Mouse (Mus musculus) stomach, postnatal 0 days (tissue): Measurements from ENCODE around the gene Gsg1l. TPM values are rescaled to one million over a fixed set of nuclear protein-coding genes. Genes with fewer than 3 reads are reported as not detected.

Experiments used
- ATAC-seq: fragments of 200-750 bp; cut with Nextera tagmentation; 2 replicates; pipeline ENCODE4 v1.8.0; 2017; ENCODE audit not compliant: low FRiP score, low TSS enrichment
- DNase-seq: peaks from one replicate; pipeline ENCODE4 v3.0.0-alpha.2; 2016; ENCODE audit warnings: low spot score
- H3K27ac ChIP-seq: fragments of 300-500 bp; sonication (generic); replicated peaks from 2 replicates; pipeline ENCODE4 v1.5.1; 2014; ENCODE audit warnings: mild to moderate bottlenecking, control low read depth
- H3K27me3 ChIP-seq: fragments of 300-500 bp; sonication (generic); 2 replicates; pipeline ENCODE4 v1.6.1; 2014; ENCODE audit warnings: low read length; ENCODE audit not compliant: control insufficient read depth, insufficient read depth
- H3K36me3 ChIP-seq: fragments of 300-500 bp; sonication (generic); 2 replicates; pipeline ENCODE4 v1.6.1; 2014; ENCODE audit warnings: low read length, mixed read lengths; ENCODE audit not compliant: control insufficient read depth, insufficient read depth
- H3K4me1 ChIP-seq: fragments of 300-500 bp; sonication (generic); replicated peaks from 2 replicates; pipeline ENCODE4 v1.6.1; 2014; ENCODE audit warnings: antibody characterized with exemption; ENCODE audit not compliant: control insufficient read depth, insufficient read depth
- H3K4me2 ChIP-seq: fragments of 300-500 bp; sonication (generic); replicated peaks from 2 replicates; pipeline ENCODE4 v1.6.1; 2014; ENCODE audit warnings: low read depth, mild to moderate bottlenecking, control low read depth, moderate library complexity
- H3K4me3 ChIP-seq: fragments of 300-500 bp; sonication (generic); 2 replicates; pipeline ENCODE4 v1.5.1; 2014; ENCODE audit warnings: low read depth, low read length, control low read depth
- H3K9ac ChIP-seq: fragments of 300-500 bp; sonication (generic); 2 replicates; pipeline ENCODE4 v1.6.1; 2014; ENCODE audit warnings: mild to moderate bottlenecking, low read length, control low read depth, mixed read lengths
- H3K9me3 ChIP-seq: fragments of 300-500 bp; sonication (generic); 2 replicates; pipeline ENCODE4 v1.6.1; 2016; ENCODE audit warnings: low read length; ENCODE audit not compliant: control insufficient read depth
- CTCF ChIP-seq: IDR thresholded peaks from 2 replicates; pipeline ENCODE4 v1.5.1; 2016; ENCODE audit warnings: antibody characterized with exemption, low read depth, mild to moderate bottlenecking, moderate library complexity
- EP300 ChIP-seq: optimal IDR thresholded peaks from 2 replicates; pipeline ENCODE3; 2016; ENCODE audit warnings: antibody characterized with exemption
- WGBS: fragments of 180-500 bp; shearing (Covaris S2); extraction: QIAGEN DNeasy Blood & Tissue Kit; methylation state at CpG from one replicate; pipeline ENCODE4 v1.1.7; 2014; 5-methylcytosine and 5-hydroxymethylcytosine counted together
- polyA plus RNA-seq: library from polyadenylated mRNA; unstranded; fragments of >200 nt; fragmentation: Nextera tagmentation; extraction: Ambion mirVana; gene quantifications from 2 replicates; pipeline ENCODE4 v1.2.1, GENCODE M21; 2015

Gsg1l gene
- polyA plus RNA-seq, 1 experiment from 2014 or later: 0.67 TPM

- Histone ChIP-seq H3K4me2 (no peak overlapping the region; the same call in 1 of the 2 replicates), H3K9ac (no peak overlapping the region), H3K4me3 (no peak overlapping the region), H3K27me3 (peaks cover 3% of the 10 kb centered on the region; the same call in 1 of the 2 replicates), H3K36me3 (no peaks in the 10 kb centered on the region), H3K27ac (no peak overlapping the region), H3K9me3 (no peaks in the 10 kb centered on the region), H3K4me1 (no peaks in the 10 kb centered on the region)
- no peak for TF ChIP-seq EP300
- no peak for TF ChIP-seq CTCF
- DNase-seq: no peak
- WGBS: 13% methylated on average over 6 of the region's 6 CpGs
- ATAC-seq: peak; percentile 13; the same call in 1 of the 2 replicates
Measured at GRCm38 (mm10) chr7:126086321-126086741, 4.1 kb upstream of the Gsg1l start.

DNA sequence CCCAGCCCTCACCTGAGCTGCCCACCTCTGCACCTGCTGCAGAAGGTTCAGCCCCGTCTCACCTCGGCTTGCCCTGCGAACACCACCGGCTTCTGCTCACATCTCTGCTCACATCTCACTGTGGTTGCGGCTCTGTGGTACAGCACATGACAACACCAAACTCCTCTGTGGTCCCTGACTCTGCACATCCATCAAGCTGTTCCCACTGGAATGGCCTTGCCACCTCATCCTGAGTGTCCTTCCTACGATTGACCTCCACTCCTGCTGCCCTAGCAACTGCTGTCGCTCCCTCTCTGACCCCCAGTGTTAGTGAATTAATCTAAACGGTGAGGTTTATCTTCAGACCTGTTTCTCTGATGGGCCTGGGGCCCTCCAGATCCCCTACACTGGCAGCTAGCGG lies 2.9 kb upstream of the Gsg1l start:
- no peak overlapping the region for H3K9ac ChIP-seq
- TF ChIP-seq CTCF (no peak), EP300 (no peak)

DNA sequence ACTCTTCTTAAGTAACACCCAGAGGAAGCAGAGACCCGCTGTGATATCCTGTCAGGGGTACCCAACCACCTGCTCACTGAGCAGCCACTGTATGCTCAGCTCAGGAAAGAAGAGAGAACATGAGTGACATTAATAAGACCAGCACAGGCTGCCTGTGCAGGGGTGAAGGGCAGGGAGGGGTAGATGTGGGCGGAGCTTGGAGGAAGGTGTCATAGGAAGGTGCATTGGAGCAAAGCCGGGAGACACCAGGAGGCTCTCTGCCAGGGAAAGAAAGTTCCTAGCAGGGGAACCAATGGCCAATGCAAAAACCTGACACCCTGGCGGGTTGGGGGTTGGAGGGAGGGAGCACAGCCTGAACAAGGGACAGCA lies 1.8 kb upstream of the Gsg1l start:
- no peak for ATAC-seq
- 33% methylated on average over 4 of the region's 4 CpGs for WGBS

More for the DNA sequence above, 2.9 kb upstream of the Gsg1l start:
- H3K36me3 ChIP-seq: no peaks in the 10 kb centered on the region
- H3K4me1 ChIP-seq: no peaks in the 10 kb centered on the region
- H3K4me3 ChIP-seq: no peak overlapping the region
- WGBS: 90% methylated on average over 9 of the region's 9 CpGs
- no peaks in the 10 kb centered on the region for H3K9me3 ChIP-seq
- H3K27me3 ChIP-seq: peaks cover 10% of the 10 kb centered on the region; the same call in 1 of the 2 replicates
- no peak for ATAC-seq
- no peak overlapping the region for H3K4me2 ChIP-seq
- DNase-seq: no peak
- no peak overlapping the region for H3K27ac ChIP-seq

DNA sequence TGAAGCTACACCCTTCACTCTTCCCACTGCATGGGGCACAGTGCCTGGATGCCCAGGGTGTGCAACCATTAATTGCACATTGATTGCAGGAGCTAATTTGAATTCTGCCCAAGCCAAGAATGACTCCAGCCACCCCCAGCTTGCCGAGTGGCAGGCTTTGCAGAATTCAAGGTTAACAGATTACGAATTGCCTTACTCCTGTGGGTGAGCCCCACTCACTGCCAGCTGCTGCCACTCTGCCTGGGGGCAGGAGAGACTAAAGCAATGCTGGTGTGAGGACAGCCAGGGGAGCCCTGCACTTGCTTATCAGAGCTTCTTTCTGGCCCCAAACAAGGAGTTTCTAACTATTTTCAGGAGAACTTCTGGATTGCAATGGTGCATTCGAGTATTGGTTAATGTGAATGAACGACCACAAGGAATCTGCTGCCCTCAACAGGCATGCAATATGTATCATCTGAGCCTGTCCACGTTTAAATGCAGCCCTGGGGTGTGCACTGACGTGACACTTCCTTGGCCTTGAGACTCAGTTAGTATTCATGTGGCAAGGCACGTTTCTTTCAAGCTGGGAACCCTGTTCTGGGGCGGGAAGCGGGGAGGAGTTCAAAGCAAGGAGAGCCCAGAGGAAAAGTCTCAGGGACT lies 1.2 kb upstream of the Gsg1l start:
- no peak for ATAC-seq
- Histone ChIP-seq H3K9me3 (no peaks in the 10 kb centered on the region), H3K9ac (no peak overlapping the region), H3K4me3 (no peak overlapping the region), H3K4me1 (no peaks in the 10 kb centered on the region), H3K27me3 (peaks cover 10% of the 10 kb centered on the region; the same call in 1 of the 2 replicates), H3K36me3 (no peaks in the 10 kb centered on the region), H3K4me2 (no peak overlapping the region), H3K27ac (no peak overlapping the region)
- DNase-seq: no peak
- TF ChIP-seq CTCF (peak; percentile 66), EP300 (no peak)
- WGBS: 27% methylated on average over 9 of the region's 9 CpGs

More for the DNA sequence above, 1.8 kb upstream of the Gsg1l start:
- H3K4me2 ChIP-seq: no peak overlapping the region
- no peak overlapping the region for H3K9ac ChIP-seq
- no peak overlapping the region for H3K27ac ChIP-seq
- H3K9me3 ChIP-seq: no peaks in the 10 kb centered on the region
- peaks cover 10% of the 10 kb centered on the region; the same call in 1 of the 2 replicates for H3K27me3 ChIP-seq
- H3K4me3 ChIP-seq: no peak overlapping the region
- H3K4me1 ChIP-seq: no peaks in the 10 kb centered on the region
- DNase-seq: no peak
- no peaks in the 10 kb centered on the region for H3K36me3 ChIP-seq
- TF ChIP-seq EP300 (no peak), CTCF (no peak)

- no peaks in the 10 kb centered on the region for H3K36me3 ChIP-seq
- no peaks in the 10 kb centered on the region for H3K9me3 ChIP-seq
- H3K4me2 ChIP-seq: peak overlapping the region; percentile 90
- TF ChIP-seq EP300: no peak
- TF ChIP-seq CTCF: peak; percentile 1; the same call in 1 of the 2 replicates
- ATAC-seq: no peak
- no peaks in the 10 kb centered on the region for H3K4me1 ChIP-seq
- H3K27ac ChIP-seq: no peak overlapping the region
- no peak for DNase-seq
- peak overlapping the region; percentile 47 for H3K9ac ChIP-seq
- peak overlapping the region; percentile 50 for H3K4me3 ChIP-seq
- 0% methylated on average over 23 of the region's 80 CpGs for WGBS
- peaks cover 10% of the 10 kb centered on the region; the same call in 1 of the 2 replicates for H3K27me3 ChIP-seq
Measured at GRCm38 (mm10) chr7:126081727-126082285, 405 bp downstream of the Gsg1l start.
